Comparison of ENCODE assay signal across 10 mouse cellular contexts in the genomic region with DNA sequence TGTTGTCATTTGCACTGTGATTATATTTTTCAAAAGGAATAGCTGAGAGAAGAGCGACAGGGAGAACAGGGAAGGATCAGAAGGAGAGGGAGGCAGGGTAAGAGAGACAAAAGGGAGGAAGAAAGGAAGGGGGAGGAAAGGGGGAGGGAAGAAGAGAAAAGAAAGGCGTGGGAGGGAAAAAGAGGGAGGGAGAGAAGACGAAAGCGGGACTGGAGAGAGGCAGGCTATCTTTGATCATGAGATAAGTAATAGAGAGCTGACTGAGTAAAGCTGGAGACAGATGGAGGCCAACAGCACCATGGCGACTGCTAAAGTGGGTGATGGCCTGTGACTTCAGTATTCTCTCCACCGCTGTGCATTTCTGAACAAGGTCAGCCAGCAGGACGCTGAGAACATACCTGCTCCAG.
DNase-seq lines count a peak whose midpoint lies in the region; ATAC-seq and TF ChIP-seq lines count a peak whose summit lies in the region.
"Had no signal": no experiment of that assay in that cellular context is flagged by ENCODE, and none has a peak within 500 bp of the region (broad histone marks: within the 10 kb centered on the region; RNA-seq: fewer than 3 reads in every experiment).

No protein-coding gene starts in this region.

- DNase-seq in layer of hippocampus, adult 2 months (ENCODE audit: low spot score in 2 of 2), result no peak
- no peak for DNase-seq in layer of hippocampus, adult 18-20 months (ENCODE audit: low spot score in 2 of 2)
- DNase-seq in embryonic facial prominence, embryonic 14.5 days (ENCODE audit: low spot score), result no peak
- no peak for DNase-seq in right cerebral cortex, postnatal 4 days
- DNase-seq: left cerebral cortex, postnatal 4 days; lung, postnatal 10 days; thymus, postnatal 14 days had no signal

- no peak overlapping the region for H3K4me2 ChIP-seq in embryonic facial prominence, embryonic 14.5 days (ENCODE audit: low read depth, low read length)
- peak overlapping the region; percentile 6; the same call in 1 of the 2 replicates for H3K4me2 ChIP-seq in forebrain, embryonic 16.5 days (ENCODE audit: low read length)
- peak overlapping the region; percentile 33 for H3K4me2 ChIP-seq in midbrain, embryonic 15.5 days

- ATAC-seq in embryonic facial prominence, embryonic 14.5 days (ENCODE audit: low read depth), result no peak
- ATAC-seq in forebrain, embryonic 16.5 days, result peak; percentile 67
- ATAC-seq in midbrain, embryonic 15.5 days (replicated peaks), result peak; percentile 78
- ATAC-seq in megakaryocyte, adult 5-6 weeks (ENCODE audit: poor library complexity, severe bottlenecking), result no peak

- H3K9ac ChIP-seq in embryonic facial prominence, embryonic 14.5 days (ENCODE audit: low read depth, low read length), result no peak overlapping the region
- 0 out of 2 replicates have a peak overlapping the region, but pooled peaks have one; percentile 5 for H3K9ac ChIP-seq in forebrain, embryonic 16.5 days (replicated peaks; ENCODE audit: low read depth, low read length)
- no peak overlapping the region; the same call in 1 of the 2 replicates for H3K9ac ChIP-seq in midbrain, embryonic 15.5 days

- no peak overlapping the region for H3K4me3 ChIP-seq in layer of hippocampus, adult 2 months
- no peak overlapping the region for H3K4me3 ChIP-seq in embryonic facial prominence, embryonic 14.5 days (ENCODE audit: low read depth, low read length)
- no peak overlapping the region for H3K4me3 ChIP-seq in forebrain, embryonic 16.5 days (replicated peaks; ENCODE audit: low read length)
- H3K4me3 ChIP-seq in midbrain, embryonic 15.5 days, result no peak overlapping the region

- 0 out of 2 replicates have a peak, but pooled peaks cover 3% of the 10 kb centered on the region for H3K36me3 ChIP-seq in embryonic facial prominence, embryonic 14.5 days (ENCODE audit: control insufficient read depth, insufficient read depth, low read length)
- no peaks in the 10 kb centered on the region for H3K36me3 ChIP-seq in forebrain, embryonic 16.5 days (ENCODE audit: control insufficient read depth, insufficient read depth)
- no peaks in the 10 kb centered on the region for H3K36me3 ChIP-seq in midbrain, embryonic 15.5 days (replicated peaks)

- H3K9me3 ChIP-seq in embryonic facial prominence, embryonic 14.5 days (ENCODE audit: control insufficient read depth, low read length), result no peaks in the 10 kb centered on the region
- H3K9me3 ChIP-seq in forebrain, embryonic 16.5 days (ENCODE audit: control insufficient read depth, low read length), result no peaks in the 10 kb centered on the region
- no peaks in the 10 kb centered on the region for H3K9me3 ChIP-seq in midbrain, embryonic 15.5 days

- WGBS in embryonic facial prominence, embryonic 14.5 days, result 54% methylated on average over 7 of the region's 7 CpGs
- 29% methylated on average over 7 of the region's 7 CpGs for WGBS in forebrain, embryonic 16.5 days
- WGBS in midbrain, embryonic 15.5 days, result 7% methylated on average over 7 of the region's 7 CpGs

- no peak for TF ChIP-seq CTCF in layer of hippocampus, adult 2 months (conservative IDR thresholded peaks at IDR 0.05)

- no peaks in the 10 kb centered on the region for H3K27me3 ChIP-seq in embryonic facial prominence, embryonic 14.5 days (replicated peaks; ENCODE audit: control insufficient read depth, insufficient read depth, low read length)
- H3K27me3 ChIP-seq in forebrain, embryonic 16.5 days (replicated peaks; ENCODE audit: control insufficient read depth, insufficient read depth, low read length), result no peaks in the 10 kb centered on the region
- H3K27me3 ChIP-seq in midbrain, embryonic 15.5 days (replicated peaks), result no peaks in the 10 kb centered on the region

- H3K4me1 ChIP-seq in embryonic facial prominence, embryonic 14.5 days (ENCODE audit: control insufficient read depth, insufficient read depth, low read length), result no peaks in the 10 kb centered on the region
- H3K4me1 ChIP-seq in forebrain, embryonic 16.5 days (replicated peaks; ENCODE audit: control insufficient read depth, insufficient read depth, low read length), result peaks cover 12% of the 10 kb centered on the region
- H3K4me1 ChIP-seq in midbrain, embryonic 15.5 days, result peaks cover 22% of the 10 kb centered on the region

- H3K27ac ChIP-seq in layer of hippocampus, adult 2 months, result peak overlapping the region; percentile 77
- peak overlapping the region; percentile 48 for H3K27ac ChIP-seq in embryonic facial prominence, embryonic 14.5 days (replicated peaks; ENCODE audit: low read depth, low read length)
- peak overlapping the region; percentile 65 for H3K27ac ChIP-seq in forebrain, embryonic 16.5 days (ENCODE audit: low read length)
- peak overlapping the region; percentile 79 for H3K27ac ChIP-seq in midbrain, embryonic 15.5 days

Comparison
In these comparisons a context has a peak if more than half of its experiments do, and no peak if none do; other contexts are left out.
1. ATAC-seq: peak in forebrain, embryonic 16.5 days (single experiment) and midbrain, embryonic 15.5 days (single experiment); none in embryonic facial prominence, embryonic 14.5 days (single experiment) and megakaryocyte, adult 5-6 weeks (single experiment).
2. Peak in every context shown above with its lines, with median percentiles within 50 percentile points of each other: H3K27ac ChIP-seq.